Mouse (Mus musculus) lung, adult 2 months (tissue): ENCODE data around the gene 1700029F12Rik. TPM values are rescaled to one million over a fixed set of nuclear protein-coding genes. Genes with fewer than 3 reads are reported as not detected.

Experiments
- DNase-seq: peaks from one replicate; pipeline ENCODE4 v3.0.0; 2022
- H3K4me1 ChIP-seq: fragments of 200-500 bp; 2 replicates; pipeline ENCODE4 v1.6.1; 2011; ENCODE audit warnings: low read length; ENCODE audit not compliant: control insufficient read depth, insufficient read depth
- H3K4me3 ChIP-seq: fragments of 200-500 bp; replicated peaks from 2 replicates; pipeline ENCODE3; 2011; ENCODE audit warnings: low read depth, mild to moderate bottlenecking, control low read depth, low read length; ENCODE audit errors: extremely low read depth
- CTCF ChIP-seq: fragments of 200-500 bp; IDR thresholded peaks from 2 replicates; pipeline ENCODE4 v1.5.1; 2011; ENCODE audit warnings: mild to moderate bottlenecking, low read length, control low read depth; ENCODE audit not compliant: insufficient read depth
- POLR2A ChIP-seq: fragments of 200-500 bp; IDR thresholded peaks from 2 replicates; pipeline ENCODE4 v1.6.1; 2011; ENCODE audit warnings: low read depth, mild to moderate bottlenecking, control low read depth, low read length, borderline replicate concordance; ENCODE audit errors: extremely low read depth
- WGBS: fragments of 180-500 bp; shearing (Covaris S2); methylation state at CpG from one replicate; pipeline ENCODE4 v1.1.7; 2018; 5-methylcytosine and 5-hydroxymethylcytosine counted together
- polyA plus RNA-seq: library from polyadenylated mRNA; depleted of rRNA; stranded (reverse); fragments of >200 nt; gene quantifications from 2 replicates; pipeline ENCODE4 v1.2.3, GENCODE M21; 2012; rRNA removed

The 1700029F12Rik gene
- polyA plus RNA-seq, 1 experiment = not detected

- TF ChIP-seq CTCF (no peak), POLR2A (no peak)
These were observed 53.6 kb downstream of the 1700029F12Rik start for GRCm38 (mm10) chr13:96980561-96980960.

GRCm38 (mm10) chr13:96976986-96977595 lies 57.1 kb downstream of the 1700029F12Rik start:
- WGBS = 85% methylated on average over 6 of the region's 6 CpGs
- TF ChIP-seq POLR2A = no peak
- no peak for TF ChIP-seq CTCF
- H3K4me1 ChIP-seq = no peaks in the 10 kb centered on the region

More at GRCm38 (mm10) chr13:96980561-96980960, 53.6 kb downstream of the 1700029F12Rik start:
- H3K4me3 ChIP-seq = no peak overlapping the region
- peaks cover 4% of the 10 kb centered on the region for H3K4me1 ChIP-seq
- DNase-seq = no peak

GRCm38 (mm10) chr13:96973318-96973717 lies 60.8 kb downstream of the 1700029F12Rik start:
- WGBS = 88% methylated on average over 4 of the region's 4 CpGs
- no peak for DNase-seq
- H3K4me1 ChIP-seq = no peaks in the 10 kb centered on the region
- no peak overlapping the region for H3K4me3 ChIP-seq
- TF ChIP-seq CTCF (no peak), POLR2A (no peak)

More at GRCm38 (mm10) chr13:96976986-96977595, 57.1 kb downstream of the 1700029F12Rik start:
- DNase-seq = no peak
- H3K4me3 ChIP-seq = no peak overlapping the region

Other genes with a start within 250 kb of the 1700029F12Rik start
- gene Gcnt4, start 109.7 kb downstream of the 1700029F12Rik start, polyA plus RNA-seq = 0.07 and 0.08 TPM in 2 replicates
- gene Fam169a, start 32.9 kb upstream of the 1700029F12Rik start, polyA plus RNA-seq = not detected in 2 replicates
- 0.65 and 1.9 TPM in 2 replicates for gene Gm6169, start 64.9 kb upstream of the 1700029F12Rik start, polyA plus RNA-seq
- 13.3 and 17.2 TPM in 2 replicates for gene Gfm2, start 103.6 kb upstream of the 1700029F12Rik start, polyA plus RNA-seq
- gene Nsa2, start 103.6 kb upstream of the 1700029F12Rik start, polyA plus RNA-seq = 14.1 and 22.4 TPM in 2 replicates
- 70.6 and 71.8 TPM in 2 replicates for gene Hexb, start 164.0 kb upstream of the 1700029F12Rik start, polyA plus RNA-seq
- gene Enc1, start 206.7 kb upstream of the 1700029F12Rik start, polyA plus RNA-seq = 7.3 and 8.5 TPM in 2 replicates